Mouse (Mus musculus): ENCODE measurements around the gene Armc6. TPM values are rescaled to one million over a fixed set of nuclear protein-coding genes. Genes with fewer than 3 reads are reported as not detected.

The Armc6 gene
- polyA plus RNA-seq, 1 experiment from 2014 or later = 14.1 TPM

GRCm38 (mm10) chr8:70267674-70268073, 33.4 kb upstream of the Armc6 start:
- Histone ChIP-seq H3K9ac (ENCODE audit: low read depth, low read length) (no peak overlapping the region), H3K4me1 (replicated peaks; ENCODE audit: insufficient read depth, low read length) (no peaks in the 10 kb centered on the region), H3K9me3 (replicated peaks; ENCODE audit: low read length) (no peaks in the 10 kb centered on the region), H3K36me3 (ENCODE audit: insufficient read depth, low read length) (peaks cover 20% of the 10 kb centered on the region), H3K27me3 (ENCODE audit: insufficient read depth, low read length) (no peaks in the 10 kb centered on the region), H3K27ac (no peak overlapping the region), H3K4me2 (ENCODE audit: low read length) (no peak overlapping the region), H3K4me3 (replicated peaks; ENCODE audit: low read depth, low read length) (no peak overlapping the region)
- DNase-seq (ENCODE audit: low spot score) = no peak
- TF ChIP-seq CTCF (IDR thresholded peaks at IDR 0.05; ENCODE audit: low read depth) = no peak
- WGBS = 82% methylated on average over 3 of the region's 3 CpGs
- no peak for ATAC-seq (replicated peaks; ENCODE audit: low FRiP score, low read depth)

GRCm38 (mm10) chr8:70259043-70259442, 24.8 kb upstream of the Armc6 start:
- Histone ChIP-seq H3K4me1 (replicated peaks; ENCODE audit: insufficient read depth, low read length) (no peaks in the 10 kb centered on the region), H3K4me3 (replicated peaks; ENCODE audit: low read depth, low read length) (no peak overlapping the region), H3K27ac (no peak overlapping the region), H3K27me3 (ENCODE audit: insufficient read depth, low read length) (no peaks in the 10 kb centered on the region), H3K9me3 (replicated peaks; ENCODE audit: low read length) (no peaks in the 10 kb centered on the region), H3K9ac (ENCODE audit: low read depth, low read length) (no peak overlapping the region), H3K4me2 (ENCODE audit: low read length) (no peak overlapping the region), H3K36me3 (ENCODE audit: insufficient read depth, low read length) (peaks cover 84% of the 10 kb centered on the region)
- no peak for TF ChIP-seq CTCF (IDR thresholded peaks at IDR 0.05; ENCODE audit: low read depth)
- no peak for ATAC-seq (replicated peaks; ENCODE audit: low FRiP score, low read depth)
- DNase-seq (ENCODE audit: low spot score) = no peak
- 75% methylated on average over 2 of the region's 2 CpGs for WGBS

GRCm38 (mm10) chr8:70258600-70258999, 24.3 kb upstream of the Armc6 start:
- DNase-seq (ENCODE audit: low spot score) (no peak), ATAC-seq (replicated peaks; ENCODE audit: low FRiP score, low read depth) (no peak)
- TF ChIP-seq CTCF (IDR thresholded peaks at IDR 0.05; ENCODE audit: low read depth) = no peak
- 90% methylated on average over 5 of the region's 5 CpGs for WGBS
- H3K27me3 ChIP-seq (ENCODE audit: insufficient read depth, low read length) = no peaks in the 10 kb centered on the region
- H3K36me3 ChIP-seq (ENCODE audit: insufficient read depth, low read length) = peaks cover 84% of the 10 kb centered on the region
- H3K9ac ChIP-seq (ENCODE audit: low read depth, low read length) = no peak overlapping the region
- no peak overlapping the region for H3K27ac ChIP-seq
- no peak overlapping the region for H3K4me2 ChIP-seq (ENCODE audit: low read length)
- no peaks in the 10 kb centered on the region for H3K4me1 ChIP-seq (replicated peaks; ENCODE audit: insufficient read depth, low read length)
- no peak overlapping the region for H3K4me3 ChIP-seq (replicated peaks; ENCODE audit: low read depth, low read length)
- no peaks in the 10 kb centered on the region for H3K9me3 ChIP-seq (replicated peaks; ENCODE audit: low read length)

- Histone ChIP-seq H3K27ac (no peak overlapping the region), H3K36me3 (ENCODE audit: insufficient read depth, low read length) (peaks cover 85% of the 10 kb centered on the region), H3K9ac (ENCODE audit: low read depth, low read length) (0 out of 2 replicates have a peak overlapping the region, but pooled peaks have one; percentile 13), H3K4me3 (replicated peaks; ENCODE audit: low read depth, low read length) (no peak overlapping the region), H3K4me2 (ENCODE audit: low read length) (no peak overlapping the region), H3K4me1 (replicated peaks; ENCODE audit: insufficient read depth, low read length) (no peaks in the 10 kb centered on the region), H3K9me3 (replicated peaks; ENCODE audit: low read length) (no peaks in the 10 kb centered on the region), H3K27me3 (ENCODE audit: insufficient read depth, low read length) (no peaks in the 10 kb centered on the region)
- DNase-seq (ENCODE audit: low spot score) (no peak), ATAC-seq (replicated peaks; ENCODE audit: low FRiP score, low read depth) (no peak)
- TF ChIP-seq CTCF (IDR thresholded peaks at IDR 0.05; ENCODE audit: low read depth) = no peak
- 59% methylated on average over 3 of the region's 3 CpGs for WGBS
Measured at GRCm38 (mm10) chr8:70257456-70257855, 23.2 kb upstream of the Armc6 start.

GRCm38 (mm10) chr8:70254628-70255027, 20.4 kb upstream of the Armc6 start:
- TF ChIP-seq CTCF (IDR thresholded peaks at IDR 0.05; ENCODE audit: low read depth) = peak; percentile 49; the same call in 1 of the 2 replicates
- Histone ChIP-seq H3K4me2 (ENCODE audit: low read length) (no peak overlapping the region), H3K4me3 (replicated peaks; ENCODE audit: low read depth, low read length) (no peak overlapping the region), H3K36me3 (ENCODE audit: insufficient read depth, low read length) (peaks cover 81% of the 10 kb centered on the region), H3K9ac (ENCODE audit: low read depth, low read length) (no peak overlapping the region), H3K27ac (no peak overlapping the region), H3K4me1 (replicated peaks; ENCODE audit: insufficient read depth, low read length) (no peaks in the 10 kb centered on the region), H3K27me3 (ENCODE audit: insufficient read depth, low read length) (no peaks in the 10 kb centered on the region), H3K9me3 (replicated peaks; ENCODE audit: low read length) (no peaks in the 10 kb centered on the region)
- DNase-seq (ENCODE audit: low spot score) (no peak), ATAC-seq (replicated peaks; ENCODE audit: low FRiP score, low read depth) (no peak)
- WGBS = 67% methylated on average over 1 of the region's 1 CpGs

GRCm38 (mm10) chr8:70247841-70248240, 13.6 kb upstream of the Armc6 start:
- Histone ChIP-seq H3K27me3 (ENCODE audit: insufficient read depth, low read length) (no peaks in the 10 kb centered on the region), H3K9ac (ENCODE audit: low read depth, low read length) (no peak overlapping the region), H3K4me1 (replicated peaks; ENCODE audit: insufficient read depth, low read length) (no peaks in the 10 kb centered on the region), H3K9me3 (replicated peaks; ENCODE audit: low read length) (no peaks in the 10 kb centered on the region), H3K4me2 (ENCODE audit: low read length) (no peak overlapping the region), H3K36me3 (ENCODE audit: insufficient read depth, low read length) (peaks cover 62% of the 10 kb centered on the region), H3K4me3 (replicated peaks; ENCODE audit: low read depth, low read length) (no peak overlapping the region), H3K27ac (no peak overlapping the region)
- TF ChIP-seq CTCF (IDR thresholded peaks at IDR 0.05; ENCODE audit: low read depth) = no peak
- DNase-seq (ENCODE audit: low spot score) (no peak), ATAC-seq (replicated peaks; ENCODE audit: low FRiP score, low read depth) (no peak)
- WGBS = 94% methylated on average over 3 of the region's 3 CpGs

- Histone ChIP-seq H3K4me1 (replicated peaks; ENCODE audit: insufficient read depth, low read length) (no peaks in the 10 kb centered on the region), H3K27me3 (ENCODE audit: insufficient read depth, low read length) (no peaks in the 10 kb centered on the region), H3K27ac (no peak overlapping the region), H3K36me3 (ENCODE audit: insufficient read depth, low read length) (peaks cover 58% of the 10 kb centered on the region), H3K9ac (ENCODE audit: low read depth, low read length) (no peak overlapping the region), H3K4me3 (replicated peaks; ENCODE audit: low read depth, low read length) (no peak overlapping the region), H3K9me3 (replicated peaks; ENCODE audit: low read length) (no peaks in the 10 kb centered on the region), H3K4me2 (ENCODE audit: low read length) (no peak overlapping the region)
- WGBS = 91% methylated on average over 6 of the region's 6 CpGs
- ATAC-seq (replicated peaks; ENCODE audit: low FRiP score, low read depth) (no peak), DNase-seq (ENCODE audit: low spot score) (no peak)
- TF ChIP-seq CTCF (IDR thresholded peaks at IDR 0.05; ENCODE audit: low read depth) = no peak
Measured at GRCm38 (mm10) chr8:70246622-70247021, 12.4 kb upstream of the Armc6 start.
